Mouse (Mus musculus) hindbrain, embryonic 11.5 days (tissue): Measurements from ENCODE around the gene Gna15. TPM values are rescaled to one million over a fixed set of nuclear protein-coding genes. Genes with fewer than 3 reads are reported as not detected.

Experiments
- polyA plus RNA-seq: library from polyadenylated mRNA; unstranded; fragments of >200 nt; fragmentation: Nextera tagmentation; extraction: Ambion mirVana; gene quantifications from 2 replicates; pipeline ENCODE4 v1.2.1, GENCODE M21; 2014

Gene Gna15
- polyA plus RNA-seq, 1 experiment from 2014 or later: 0.56 TPM

Other genes starting within 250 kb of the Gna15 start
- 3.8 and 3.9 TPM in 2 replicates for gene Tjp3, start 232.6 kb downstream of the Gna15 start, polyA plus RNA-seq
- 46.3 and 47.0 TPM in 2 replicates for gene Pip5k1c, start 231.3 kb downstream of the Gna15 start, polyA plus RNA-seq
- gene Cactin, start 203.1 kb downstream of the Gna15 start, polyA plus RNA-seq: 26.0 and 28.9 TPM in 2 replicates
- gene Tbxa2r, start 195.5 kb downstream of the Gna15 start, polyA plus RNA-seq: 2.3 TPM in 2 replicates
- gene Gipc3, start 181.0 kb downstream of the Gna15 start, polyA plus RNA-seq: not detected in 2 replicates
- 90.2 and 100 TPM in 2 replicates for gene Hmg20b, start 173.7 kb downstream of the Gna15 start, polyA plus RNA-seq
- 3.9 and 4.6 TPM in 2 replicates for gene Mfsd12, start 166.7 kb downstream of the Gna15 start, polyA plus RNA-seq
- gene 4930404N11Rik, start 158.4 kb downstream of the Gna15 start, polyA plus RNA-seq: 0.47 TPM in 1 of 2 replicates, not detected in the other
- gene Fzr1, start 145.7 kb downstream of the Gna15 start, polyA plus RNA-seq: 83.0 and 92.1 TPM in 2 replicates
- gene Dohh, start 139.8 kb downstream of the Gna15 start, polyA plus RNA-seq: 44.8 and 52.6 TPM in 2 replicates
- 2.2 and 3.2 TPM in 2 replicates for gene Gm48551, start 139.8 kb downstream of the Gna15 start, polyA plus RNA-seq
- 0.49 and 1.0 TPM in 2 replicates for gene Gm48552, start 135.2 kb downstream of the Gna15 start, polyA plus RNA-seq
- 2.7 and 4.1 TPM in 2 replicates for gene Smim24, start 131.2 kb downstream of the Gna15 start, polyA plus RNA-seq
- 10.9 and 11.9 TPM in 2 replicates for gene Nfic, start 68.6 kb downstream of the Gna15 start, polyA plus RNA-seq
- 12.7 and 13.7 TPM in 2 replicates for gene Celf5, start 41.5 kb downstream of the Gna15 start, polyA plus RNA-seq
- gene Ncln, start 27.8 kb downstream of the Gna15 start, polyA plus RNA-seq: 43.5 and 46.9 TPM in 2 replicates
- 0.15 and 0.24 TPM in 2 replicates for gene S1pr4, start 24.1 kb downstream of the Gna15 start, polyA plus RNA-seq
- 57.3 and 61.7 TPM in 2 replicates for gene Gna11, start 21.0 kb upstream of the Gna15 start, polyA plus RNA-seq
- 264 and 280 TPM in 2 replicates for gene Aes, start 35.3 kb upstream of the Gna15 start, polyA plus RNA-seq
- 7.2 and 8.8 TPM in 2 replicates for gene Tle2, start 50.3 kb upstream of the Gna15 start, polyA plus RNA-seq
- 5.1 and 7.7 TPM in 2 replicates for gene Tle6, start 76.8 kb upstream of the Gna15 start, polyA plus RNA-seq
- 0.77 and 1.2 TPM in 2 replicates for gene BC025920, start 82.0 kb upstream of the Gna15 start, polyA plus RNA-seq
- 40.6 and 42.2 TPM in 2 replicates for gene Sirt6, start 103.6 kb upstream of the Gna15 start, polyA plus RNA-seq
- gene Ankrd24, start 104.3 kb upstream of the Gna15 start, polyA plus RNA-seq: 2.7 and 4.4 TPM in 2 replicates
- gene Gm10778, start 124.8 kb upstream of the Gna15 start, polyA plus RNA-seq: 5.9 and 6.9 TPM in 2 replicates
- 20.0 and 22.6 TPM in 2 replicates for gene Zfp433, start 180.6 kb upstream of the Gna15 start, polyA plus RNA-seq
- gene Gm3055, start 246.9 kb upstream of the Gna15 start, polyA plus RNA-seq: 17.9 and 19.2 TPM in 2 replicates